Mouse (Mus musculus) brain, embryonic 14.5 days (tissue): ENCODE results near the gene Agbl3. TPM values are rescaled to one million over a fixed set of nuclear protein-coding genes. Genes with fewer than 3 reads are reported as not detected.

Source experiments
- DNase-seq: peaks from one replicate; pipeline ENCODE4 v3.0.0-alpha.2; 2011; ENCODE audit warnings: low read depth
- CTCF ChIP-seq: fragments of 200-500 bp; IDR thresholded peaks from 2 replicates; pipeline ENCODE4 v1.5.1; 2012; ENCODE audit warnings: inconsistent platforms, mild to moderate bottlenecking, moderate library complexity, borderline replicate concordance; ENCODE audit not compliant: insufficient read depth, insufficient read length; ENCODE audit errors: extremely low read depth
- POLR2A ChIP-seq: fragments of 200-500 bp; IDR thresholded peaks from 2 replicates; pipeline ENCODE4 v1.6.1; 2012; ENCODE audit warnings: mild to moderate bottlenecking, inconsistent platforms, borderline replicate concordance; ENCODE audit not compliant: poor library complexity, insufficient read depth, insufficient read length, severe bottlenecking; ENCODE audit errors: extremely low read depth
- polyA plus RNA-seq: library from polyadenylated mRNA; depleted of rRNA; stranded (reverse); fragments of >200 nt; gene quantifications from 2 replicates; pipeline ENCODE4 v1.2.3, GENCODE M21; 2012; rRNA removed

The Agbl3 gene
- polyA plus RNA-seq, 1 experiment = 13.0 TPM

DNA sequence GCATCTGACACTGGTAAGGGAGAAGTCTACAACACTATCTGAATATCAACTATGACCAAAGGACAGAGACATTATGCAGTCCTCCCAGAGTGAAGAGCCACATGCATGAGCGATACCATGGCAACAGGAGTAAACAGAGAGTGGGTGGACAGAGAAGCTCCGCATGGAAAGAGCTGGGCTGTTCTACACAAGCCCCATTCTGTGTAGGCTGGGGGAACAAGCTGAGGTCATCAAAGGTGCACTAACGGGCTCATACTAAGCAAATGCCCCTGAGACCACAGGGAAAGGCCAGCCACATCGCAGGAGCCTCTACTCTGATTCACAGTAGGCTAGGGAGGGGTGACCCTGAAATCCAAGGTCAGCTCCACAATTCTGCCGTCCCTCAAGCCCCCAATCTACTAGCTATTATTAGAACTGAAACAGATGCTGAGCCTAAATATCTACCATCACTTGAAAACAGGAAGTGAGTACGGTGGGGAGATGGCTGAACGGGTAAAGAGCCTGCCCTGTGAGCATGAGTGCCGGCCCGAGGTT, 121.7 kb downstream of the Agbl3 start:
- no peak for DNase-seq
- TF ChIP-seq CTCF = no peak
- no peak for TF ChIP-seq POLR2A

DNA sequence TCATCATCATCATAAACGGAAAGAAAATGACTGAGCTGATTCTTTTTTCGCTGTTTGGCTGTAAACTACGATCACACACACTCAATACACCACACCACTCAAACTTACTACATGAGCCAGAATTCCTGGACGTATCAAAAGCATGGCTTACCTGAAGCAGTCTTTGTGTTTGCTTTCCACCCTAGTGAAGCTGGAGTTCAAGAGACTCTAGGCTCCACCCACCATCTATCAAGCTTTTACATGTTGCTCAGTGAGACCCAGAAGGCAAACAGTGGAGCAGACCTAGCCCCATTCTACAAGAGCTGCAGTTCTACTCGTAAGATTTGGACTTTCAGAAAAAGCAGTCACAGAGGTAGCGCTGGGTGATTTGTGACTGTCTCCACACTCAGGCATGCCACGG, 122.3 kb downstream of the Agbl3 start:
- TF ChIP-seq POLR2A (no peak), CTCF (no peak)
- DNase-seq = no peak

DNA sequence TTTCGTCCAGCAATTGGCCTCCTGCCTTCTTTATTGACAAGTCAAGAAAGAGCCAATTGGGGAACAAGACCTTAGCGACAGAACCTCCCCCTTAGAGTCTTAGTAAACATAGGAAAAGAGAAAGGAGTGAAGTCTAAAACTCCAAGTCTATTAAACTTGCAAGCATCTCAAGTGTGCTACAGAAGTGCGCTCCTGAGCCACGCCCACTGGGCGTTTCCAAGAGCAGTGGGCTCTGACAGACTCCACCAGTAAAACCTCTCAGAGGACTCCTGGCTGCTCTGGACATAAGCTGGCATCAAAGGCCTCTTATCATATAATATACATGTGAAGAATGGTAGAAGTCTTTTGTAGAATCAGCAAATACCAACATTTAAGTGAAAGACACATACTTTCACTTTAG, 123.2 kb downstream of the Agbl3 start:
- DNase-seq = no peak
- TF ChIP-seq POLR2A (no peak), CTCF (no peak)

DNA sequence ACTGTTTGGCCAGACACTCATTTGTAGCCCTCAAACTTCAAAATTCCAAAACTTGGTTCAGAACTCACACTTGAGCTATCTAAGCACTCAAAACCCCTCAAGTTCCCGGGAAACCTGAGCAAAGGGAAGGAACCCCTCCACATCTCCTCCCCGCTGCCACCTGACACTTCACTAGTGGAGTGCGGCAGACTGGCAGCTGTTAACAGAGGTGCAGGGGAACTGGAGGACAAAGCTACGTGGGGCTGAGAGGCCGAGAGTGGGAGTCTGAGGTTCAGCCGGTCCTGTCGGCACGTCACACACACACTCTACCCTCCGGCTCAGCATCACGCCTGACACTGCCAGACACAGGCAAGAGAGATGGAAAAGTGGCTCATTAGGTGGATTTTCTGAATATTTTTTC, 123.6 kb downstream of the Agbl3 start:
- TF ChIP-seq CTCF = no peak
- TF ChIP-seq POLR2A = no peak
- no peak for DNase-seq

DNA sequence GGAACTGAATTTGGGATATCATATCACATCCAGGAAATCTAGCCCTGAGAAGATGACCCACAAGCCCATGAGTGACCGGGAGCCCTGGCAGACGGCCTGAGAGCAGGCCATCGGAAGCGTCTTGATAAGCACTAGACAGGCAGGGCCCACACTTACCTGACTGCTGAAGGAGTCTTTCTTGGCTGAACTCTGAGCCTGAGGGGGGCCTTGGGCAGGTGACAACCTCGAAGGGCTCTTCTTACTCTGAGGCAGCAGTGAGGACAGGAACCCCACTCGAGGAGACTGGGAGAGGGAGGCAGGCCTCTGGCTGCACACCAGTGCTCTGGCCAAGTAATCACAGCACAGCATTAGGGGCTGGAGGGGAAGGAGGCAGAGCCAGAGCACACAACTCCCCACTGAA, 124.1 kb downstream of the Agbl3 start:
- TF ChIP-seq POLR2A (no peak), CTCF (no peak)
- DNase-seq = no peak

DNA sequence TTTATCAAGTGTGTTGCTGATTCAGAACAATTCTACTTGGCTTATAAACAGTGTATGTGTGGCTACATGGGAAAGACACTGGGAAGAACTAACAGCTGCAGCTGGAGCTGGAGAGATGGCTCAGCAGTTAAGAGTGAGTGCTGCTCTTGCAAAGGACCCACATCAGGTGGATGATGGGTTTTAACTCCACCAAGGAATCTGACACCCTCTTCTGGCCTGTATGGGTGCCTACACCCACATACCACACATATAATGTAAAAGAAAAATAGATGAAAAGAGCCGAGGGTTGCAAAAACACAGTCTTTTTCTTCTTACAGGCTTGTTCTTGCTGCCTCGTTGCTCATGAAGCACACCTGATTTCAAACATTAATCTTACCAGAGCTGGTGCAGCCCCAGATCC, 125.9 kb downstream of the Agbl3 start:
- DNase-seq = no peak
- TF ChIP-seq CTCF = no peak
- TF ChIP-seq POLR2A = no peak

DNA sequence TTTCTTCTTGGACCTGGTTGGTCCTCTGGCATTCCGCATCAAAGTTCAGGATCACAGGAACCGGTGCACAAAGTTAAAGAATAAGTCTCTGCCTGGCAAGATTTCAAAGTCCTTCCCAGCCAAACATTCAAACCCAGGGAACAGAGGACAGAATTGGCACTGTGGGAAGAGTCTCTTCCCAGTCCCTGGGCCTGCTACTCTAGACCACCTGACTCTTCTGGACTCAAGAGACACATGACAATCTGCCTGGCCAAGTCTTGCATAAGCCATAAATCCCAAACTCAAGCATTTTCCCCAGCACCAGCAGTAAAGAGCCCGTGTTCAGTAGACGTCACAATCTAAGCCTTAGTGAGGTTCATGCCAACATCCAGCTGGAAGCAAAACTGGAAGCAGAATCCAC, 126.4 kb downstream of the Agbl3 start:
- DNase-seq = no peak
- no peak for TF ChIP-seq POLR2A

DNA sequence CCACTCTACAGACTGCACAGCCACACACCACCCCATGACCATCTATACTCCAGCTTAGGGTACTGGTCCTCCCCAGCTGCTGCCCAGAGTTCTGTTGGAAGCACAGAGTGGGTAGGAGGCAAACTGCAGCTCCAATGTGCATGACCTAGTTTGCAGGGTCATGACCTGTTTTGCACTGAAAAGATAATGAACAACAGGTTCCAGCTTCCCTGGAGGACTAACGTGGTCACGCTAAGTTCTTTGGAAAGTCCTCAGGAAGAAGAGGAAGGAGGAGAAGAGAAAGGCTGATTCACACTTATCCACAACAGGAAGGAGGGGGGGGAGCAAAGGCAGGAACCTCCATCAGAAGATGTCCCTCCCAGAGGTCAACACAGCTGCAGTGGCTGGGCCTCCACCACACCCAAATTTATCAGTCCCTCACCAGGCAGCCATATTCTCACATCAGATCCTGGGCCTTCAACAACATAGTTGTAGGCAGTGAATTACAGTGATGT, 126.9 kb downstream of the Agbl3 start:
- DNase-seq = no peak

DNA sequence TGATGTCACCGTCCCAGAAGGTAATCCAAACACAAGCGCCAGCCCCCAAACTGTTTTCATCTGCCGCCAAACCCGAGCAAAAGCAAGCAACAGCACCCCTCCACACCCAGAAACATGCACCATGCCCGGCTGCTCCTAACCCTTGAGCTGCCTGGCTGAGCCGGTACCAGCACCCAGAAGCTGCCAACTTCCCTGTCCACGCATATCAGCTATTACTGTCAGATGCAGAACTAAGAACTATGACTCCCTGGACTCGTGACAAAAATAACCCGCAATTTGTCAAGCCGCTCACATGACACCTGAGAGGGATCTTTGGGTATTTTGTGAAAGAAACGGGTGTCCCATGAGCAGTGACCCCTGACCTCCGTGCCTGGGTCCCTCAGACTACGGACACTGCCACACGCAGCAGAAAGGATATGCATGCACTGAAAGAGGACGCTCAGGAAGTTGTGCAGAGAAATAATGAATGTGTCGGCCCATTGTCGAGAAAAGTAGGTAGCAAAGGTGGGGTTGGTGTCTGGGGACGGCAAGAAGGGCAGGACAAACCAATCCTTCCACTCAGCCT, 127.5 kb downstream of the Agbl3 start:
- no peak for TF ChIP-seq CTCF
- no peak for TF ChIP-seq POLR2A
- no peak for DNase-seq

More for the DNA sequence above, 126.9 kb downstream of the Agbl3 start:
- TF ChIP-seq CTCF (no peak), POLR2A (no peak)

Other genes starting within 250 kb of the Agbl3 start
- 32.9 and 46.2 TPM in 2 replicates for gene Cald1, start 181.9 kb upstream of the Agbl3 start, polyA plus RNA-seq
- gene Tmem140, start 82.7 kb downstream of the Agbl3 start, polyA plus RNA-seq = 0.68 and 0.71 TPM in 2 replicates
- gene Cyren, start 97.6 kb downstream of the Agbl3 start, polyA plus RNA-seq = 12.4 and 13.2 TPM in 2 replicates
- 26.0 and 31.2 TPM in 2 replicates for gene Wdr91, start 130.4 kb downstream of the Agbl3 start, polyA plus RNA-seq
- gene Stra8, start 139.7 kb downstream of the Agbl3 start, polyA plus RNA-seq = not detected in 2 replicates
- gene Slc23a4, start 208.0 kb downstream of the Agbl3 start, polyA plus RNA-seq = 1.7 and 2.0 TPM in 2 replicates